Mouse (Mus musculus): Measurements from ENCODE around the gene Fhit. TPM values are rescaled to one million over a fixed set of nuclear protein-coding genes. Genes with fewer than 3 reads are reported as not detected.
"Not testable (repeated sequence)": the region's sequence is repeated elsewhere in the genome, so short reads cannot be mapped to it uniquely, and the experiment has no call there.

Gene Fhit
- polyA plus RNA-seq, 1 experiment = 7.3 TPM

DNA sequence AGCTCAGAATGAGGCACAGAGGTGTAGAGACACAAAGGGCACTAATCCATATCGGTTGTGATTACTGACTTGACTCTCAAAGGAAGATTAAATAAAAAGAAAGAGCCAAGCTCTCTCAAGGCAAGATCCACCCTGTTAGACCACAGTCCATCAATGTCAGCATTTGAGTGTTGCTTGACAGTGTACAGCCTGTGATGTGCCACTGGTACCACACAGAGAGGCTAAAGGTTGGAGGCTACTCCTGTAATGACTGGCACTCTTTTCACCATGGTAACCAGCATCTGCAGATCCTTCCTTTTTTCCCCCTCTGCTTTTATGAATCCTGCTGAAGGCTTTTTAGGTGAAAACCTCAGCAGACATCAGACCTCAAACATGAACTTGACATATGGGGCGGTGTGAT is 1138.5 kb downstream of the Fhit start:
- DNase-seq (ENCODE audit: extremely low spot score in 1 of 2, low spot score in 1 of 2) = no peak

DNA sequence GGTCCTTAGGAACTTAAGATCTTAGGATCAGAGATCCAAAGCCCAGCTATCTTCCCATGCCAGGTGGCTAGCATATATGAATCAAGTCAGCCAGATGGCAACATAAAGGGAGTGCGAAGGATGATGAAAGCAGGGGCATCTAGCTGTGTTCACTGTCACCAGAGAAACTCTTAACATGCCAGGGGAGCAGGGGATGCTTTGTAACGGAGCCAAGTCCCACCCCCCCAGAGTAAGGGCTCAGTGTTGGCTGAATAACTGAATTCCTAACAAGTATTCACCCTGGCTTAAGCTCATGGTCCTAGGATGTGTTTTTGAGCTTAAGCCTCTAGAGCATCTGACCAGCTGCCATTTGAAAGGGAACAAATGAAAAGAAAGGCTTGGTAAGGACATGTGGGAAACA is 1139.5 kb downstream of the Fhit start:
- no peak for DNase-seq (ENCODE audit: extremely low spot score in 1 of 2, low spot score in 1 of 2)

DNA sequence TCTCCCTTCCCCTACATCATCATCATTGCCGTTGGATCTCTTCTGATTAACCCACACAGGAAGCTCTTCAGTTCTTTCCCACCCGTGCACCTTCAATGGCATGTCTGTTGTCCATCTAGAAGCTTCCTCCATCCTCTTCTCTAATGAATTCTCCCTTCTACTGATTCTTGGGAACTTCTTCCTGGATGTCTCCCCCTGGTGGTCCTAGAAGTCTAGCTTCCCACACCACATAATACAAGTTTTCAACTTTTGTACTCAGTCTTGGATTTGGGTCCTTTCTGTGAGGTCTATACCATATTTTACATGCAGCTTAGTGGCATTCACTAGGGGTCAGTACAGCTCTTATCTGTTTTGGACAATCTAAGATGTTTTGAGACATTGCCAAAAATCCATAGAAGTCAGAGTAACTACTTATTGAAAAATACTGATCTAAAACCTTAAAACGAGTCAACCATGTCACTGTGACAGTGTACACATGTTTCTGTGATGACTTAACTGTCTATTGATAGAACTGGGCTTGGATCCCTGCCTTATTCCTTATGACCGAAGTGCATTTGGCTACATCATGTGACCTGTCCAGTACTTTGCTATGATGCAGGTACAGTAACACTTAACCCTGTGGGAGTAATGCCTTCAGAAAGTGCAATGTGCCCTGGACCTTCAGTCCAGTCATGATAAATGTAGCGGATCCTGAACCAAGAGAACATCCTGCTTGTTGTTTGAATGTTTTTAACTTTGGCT is 1141.3 kb downstream of the Fhit start:
- no peak for DNase-seq (ENCODE audit: extremely low spot score in 1 of 2, low spot score in 1 of 2)

DNA sequence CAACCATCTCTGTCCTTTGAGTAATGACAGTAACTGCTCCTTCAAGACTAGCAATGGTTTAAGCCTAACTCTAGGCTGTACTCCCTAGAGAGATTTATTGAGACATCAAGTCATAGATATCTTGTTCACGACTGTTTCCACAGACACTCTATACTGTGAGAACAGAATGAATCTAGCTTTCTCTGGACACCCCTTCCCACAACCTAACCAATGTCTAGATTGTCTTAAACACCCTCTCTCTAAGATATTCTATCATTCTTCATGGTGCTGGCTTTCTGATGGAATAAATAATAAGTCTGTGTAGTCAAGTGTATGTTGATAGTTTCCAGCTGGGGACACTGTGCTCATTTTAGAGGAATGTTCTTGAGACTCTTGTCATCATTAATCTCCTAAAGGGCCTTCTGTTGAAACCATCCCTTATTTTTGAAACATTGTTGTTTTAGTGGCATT is 1148.0 kb downstream of the Fhit start:
- no peak for DNase-seq (ENCODE audit: extremely low spot score in 1 of 2, low spot score in 1 of 2)

DNA sequence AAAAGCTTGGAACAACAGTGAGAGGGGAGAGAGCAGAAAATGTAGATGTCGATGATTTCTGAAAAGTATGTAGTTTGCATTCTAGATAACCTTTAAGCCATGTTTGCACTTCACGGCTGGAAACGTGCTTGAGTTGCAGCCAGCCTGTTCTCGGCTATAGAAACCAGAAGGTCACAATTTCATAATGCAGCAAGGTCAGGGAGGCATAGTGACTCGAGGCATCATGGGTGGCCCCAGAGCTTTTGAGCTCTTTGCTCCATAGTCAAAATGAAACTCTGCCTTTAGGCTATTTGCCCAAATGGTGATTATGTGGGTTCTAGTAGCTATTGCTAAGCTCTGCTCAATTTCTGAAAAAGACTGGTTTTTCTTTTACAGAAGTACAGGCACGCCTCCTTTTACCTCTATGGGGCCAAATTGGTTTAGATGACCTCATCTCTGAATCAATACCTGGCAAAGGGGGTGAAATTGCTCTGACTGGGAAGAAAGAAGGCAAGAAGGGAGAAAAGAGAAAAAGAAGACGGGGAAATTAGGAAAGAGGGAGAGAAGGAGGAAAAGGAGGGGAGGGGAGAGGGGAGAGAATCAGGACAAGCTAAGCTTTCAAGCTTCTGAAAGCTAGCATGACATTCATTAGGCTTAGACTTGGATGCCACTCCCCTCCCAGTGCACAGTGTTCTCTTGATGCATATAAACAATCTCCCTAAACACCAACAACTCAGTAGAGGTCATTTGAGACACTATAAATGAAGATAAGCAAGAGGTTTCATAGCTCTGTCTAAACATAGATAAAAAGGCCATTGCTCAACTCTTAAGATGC is 1148.6 kb downstream of the Fhit start:
- no peak for DNase-seq (ENCODE audit: extremely low spot score in 1 of 2, low spot score in 1 of 2)

DNA sequence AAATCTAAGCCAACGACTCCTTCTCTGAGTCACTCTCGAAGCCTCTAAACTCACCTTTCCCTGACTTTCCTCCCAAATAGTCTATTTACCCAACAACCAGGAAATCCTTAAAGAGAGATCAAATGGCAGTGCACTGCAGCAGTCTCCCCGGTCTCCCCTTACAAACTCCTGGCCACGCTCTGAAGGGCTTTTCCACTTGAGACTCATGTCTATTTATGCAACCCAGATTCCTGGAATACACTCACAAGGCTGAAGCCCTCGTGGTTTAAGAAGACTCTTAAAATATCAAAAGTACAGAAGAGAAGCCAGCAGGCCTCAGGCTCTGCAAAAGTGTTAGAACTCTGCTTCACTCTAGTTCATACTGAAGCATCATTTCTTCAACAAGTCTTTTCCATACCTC is 1155.6 kb downstream of the Fhit start:
- no peak for DNase-seq (ENCODE audit: extremely low spot score in 1 of 2, low spot score in 1 of 2)

DNA sequence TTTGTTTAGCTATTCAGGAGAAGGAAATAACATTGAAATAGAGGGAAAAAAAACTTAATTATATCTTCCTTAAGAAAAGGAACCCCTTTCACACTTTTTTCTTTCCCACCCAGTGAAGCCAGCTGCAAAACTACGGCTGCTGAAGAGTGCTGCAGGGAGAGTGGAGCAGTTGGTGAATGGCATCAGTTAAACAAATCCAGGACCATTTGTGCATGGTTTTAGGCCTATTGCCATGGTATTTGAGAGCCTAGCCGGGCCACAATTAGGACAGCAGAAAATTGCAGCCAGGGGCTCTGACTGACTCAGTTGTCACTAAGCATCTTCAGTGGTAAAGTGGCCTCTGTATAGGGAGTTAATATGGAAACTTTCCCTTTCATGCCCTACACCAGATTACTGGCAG is 1158.0 kb downstream of the Fhit start:
- no peak for DNase-seq (ENCODE audit: extremely low spot score in 1 of 2, low spot score in 1 of 2)

DNA sequence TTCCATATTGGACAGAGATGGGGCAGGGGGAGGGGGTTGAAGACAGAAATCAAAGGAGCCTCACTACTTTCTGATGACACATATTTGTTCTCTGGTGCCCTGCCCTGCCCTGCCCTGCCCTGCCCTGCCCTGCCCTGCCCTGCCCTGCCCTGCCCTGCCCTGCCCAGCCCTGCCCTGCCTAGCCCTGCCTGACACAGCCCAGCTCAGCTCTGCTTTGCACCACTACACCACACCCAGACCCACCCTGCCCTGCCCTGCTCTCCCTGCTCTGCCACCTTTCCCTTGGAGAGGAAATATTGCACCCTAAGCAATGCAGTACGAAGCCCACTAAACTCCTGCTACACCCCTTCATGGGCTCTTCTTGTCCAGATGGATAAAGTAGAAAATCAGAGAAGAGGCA is 1171.2 kb downstream of the Fhit start:
- no peak for DNase-seq (ENCODE audit: extremely low spot score in 1 of 2, low spot score in 1 of 2)

DNA sequence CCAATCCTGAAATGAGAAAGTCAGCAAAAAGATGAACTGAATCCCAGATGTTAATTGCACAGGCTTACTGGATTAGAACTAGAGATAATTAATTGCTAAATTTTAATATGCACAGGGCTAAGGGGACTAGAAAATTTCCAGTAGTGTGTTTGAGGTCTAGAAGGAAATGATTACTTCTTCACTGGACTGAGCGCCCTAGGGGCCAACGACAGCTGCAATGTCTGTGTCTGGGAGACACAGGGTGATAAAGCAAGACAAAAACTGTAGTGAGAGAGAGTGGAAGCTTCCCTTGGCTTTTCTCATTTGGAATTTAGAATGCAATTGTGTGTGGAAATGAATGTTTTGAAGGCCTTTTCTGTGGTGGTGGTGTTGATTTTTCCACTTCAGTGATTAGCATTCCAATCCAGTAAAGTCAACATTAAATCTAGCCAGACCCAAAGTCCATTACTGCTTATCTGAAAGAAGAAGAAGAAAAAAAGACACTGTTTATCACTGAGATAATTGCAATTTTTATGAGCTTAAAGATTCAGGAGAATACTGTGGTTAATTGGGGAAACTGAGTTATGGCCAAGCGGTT is 1184.8 kb downstream of the Fhit start:
- DNase-seq (ENCODE audit: extremely low spot score in 1 of 2, low spot score in 1 of 2) = no peak

DNA sequence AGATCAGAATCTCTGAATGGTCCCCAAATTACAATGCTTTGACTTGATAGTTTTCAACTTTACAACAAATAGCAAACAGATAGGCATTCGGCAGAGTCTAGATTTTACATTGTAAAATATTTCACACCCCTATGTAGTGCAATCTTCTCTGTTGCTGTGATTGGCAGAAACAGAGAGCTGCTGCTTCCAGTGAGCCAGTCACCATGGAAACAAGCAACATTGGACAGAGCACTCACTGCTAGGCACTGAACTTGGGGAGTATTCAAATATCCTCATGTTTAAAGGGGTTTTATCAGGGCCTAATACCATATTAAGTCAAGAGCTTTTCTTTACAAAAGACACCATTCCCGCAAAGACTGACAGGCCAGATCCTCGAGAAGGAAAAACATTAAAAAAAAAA is 1187.4 kb downstream of the Fhit start:
- peak in 1 of 2 experiments; percentile 17 for DNase-seq (ENCODE audit: extremely low spot score in 1 of 2, low spot score in 1 of 2)

DNA sequence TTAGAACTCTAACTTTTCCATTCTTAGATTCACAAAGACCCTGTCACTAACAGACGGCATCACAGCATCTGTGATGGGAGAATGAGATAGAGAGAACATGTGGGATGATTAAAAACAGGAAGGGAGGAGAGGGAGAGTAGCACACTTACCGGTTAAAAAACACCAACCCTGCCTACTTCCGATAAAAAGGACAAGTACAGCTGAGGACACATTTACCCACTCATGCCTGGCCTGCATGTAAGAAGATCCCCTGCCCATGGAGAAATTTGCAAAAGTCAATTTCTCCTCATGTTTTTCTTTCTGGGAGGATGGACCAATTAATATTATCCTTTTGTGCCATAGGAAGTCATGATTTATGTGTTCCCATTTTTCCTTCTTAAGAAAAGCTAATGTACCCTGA is 1198.0 kb downstream of the Fhit start:
- no peak for DNase-seq (ENCODE audit: extremely low spot score in 1 of 2, low spot score in 1 of 2)

DNA sequence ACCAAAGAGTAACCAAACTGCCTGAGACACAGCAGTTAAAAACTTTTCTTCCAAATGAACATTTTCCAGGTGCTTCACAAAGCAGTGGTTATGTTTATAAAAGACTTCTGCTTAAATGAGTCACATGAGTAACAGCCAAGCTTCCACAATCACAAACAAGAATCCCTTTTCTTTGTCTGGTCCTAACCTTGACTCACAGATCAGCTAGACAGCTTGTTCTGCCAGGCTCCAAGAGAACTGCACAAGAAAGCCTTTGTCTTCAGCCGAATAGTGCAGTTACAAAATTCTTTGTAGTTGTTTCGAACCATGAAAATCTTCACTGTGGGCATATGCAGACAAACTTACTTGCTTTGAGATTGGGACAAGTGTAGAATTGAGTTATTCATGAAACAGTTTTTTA is 1201.4 kb downstream of the Fhit start:
- DNase-seq (ENCODE audit: extremely low spot score in 1 of 2, low spot score in 1 of 2) = no peak

DNA sequence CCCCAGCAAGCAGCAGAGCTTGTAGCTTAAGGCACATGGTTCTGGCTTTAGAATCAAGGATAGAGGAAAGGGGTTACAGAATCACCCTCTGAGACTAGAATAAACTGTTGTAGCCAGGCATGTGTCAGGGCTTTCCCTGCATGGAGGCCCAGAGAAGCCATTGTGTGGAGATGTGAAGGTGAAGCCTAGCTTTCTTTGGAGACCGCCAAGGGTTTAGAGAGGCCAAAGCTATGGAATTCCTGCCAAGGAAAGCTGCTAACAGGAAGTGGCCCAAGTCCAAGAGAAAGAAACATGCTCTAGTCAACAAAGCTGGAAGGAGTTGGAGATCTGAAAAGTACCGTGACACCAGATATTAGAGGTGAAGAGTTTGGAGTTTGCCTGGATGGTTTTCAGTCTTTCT is 1262.3 kb downstream of the Fhit start:
- DNase-seq (ENCODE audit: extremely low spot score in 1 of 2, low spot score in 1 of 2) = no peak

DNA sequence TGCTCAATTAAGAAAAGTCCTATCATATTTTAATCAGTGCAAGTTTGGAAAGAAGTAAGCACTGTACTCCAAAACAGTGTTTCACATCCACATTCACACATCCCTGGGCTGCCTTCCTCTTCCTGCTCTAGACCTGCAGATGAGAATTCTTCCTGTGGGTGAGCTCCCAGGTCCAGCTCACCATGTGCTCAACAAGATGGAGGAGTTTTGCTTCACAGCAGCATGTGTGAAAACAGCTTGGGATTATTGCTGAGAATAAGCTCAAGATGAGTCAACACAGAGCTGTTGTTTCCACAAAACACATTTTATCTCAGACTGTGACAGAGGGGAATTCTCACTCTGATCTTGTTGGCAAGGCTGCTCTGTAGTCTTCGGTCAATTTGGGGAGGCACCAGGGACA is 1265.3 kb downstream of the Fhit start:
- peak; percentile 20 to 71 for DNase-seq (ENCODE audit: extremely low spot score in 1 of 2, low spot score in 1 of 2)

DNA sequence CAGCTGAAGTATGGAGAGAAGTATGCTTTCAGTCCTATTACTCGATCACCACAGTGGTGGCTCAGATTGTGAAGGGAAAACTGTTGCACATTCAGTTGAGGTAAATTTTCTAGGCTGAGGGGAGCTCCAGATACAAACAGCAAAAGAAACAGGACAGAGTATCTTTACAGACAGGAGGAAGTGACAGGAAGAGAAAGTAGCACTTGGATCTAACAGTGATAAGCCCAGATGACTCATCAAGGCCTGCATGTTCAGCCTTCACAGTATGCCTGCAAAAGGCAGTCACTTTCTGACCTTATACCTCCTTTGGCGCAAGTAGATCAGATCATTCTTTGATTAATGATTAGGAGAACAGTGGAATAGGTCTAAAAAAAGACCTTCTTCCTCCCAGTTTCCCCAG is 1309.8 kb downstream of the Fhit start:
- DNase-seq (ENCODE audit: extremely low spot score in 1 of 2, low spot score in 1 of 2) = no peak

DNA sequence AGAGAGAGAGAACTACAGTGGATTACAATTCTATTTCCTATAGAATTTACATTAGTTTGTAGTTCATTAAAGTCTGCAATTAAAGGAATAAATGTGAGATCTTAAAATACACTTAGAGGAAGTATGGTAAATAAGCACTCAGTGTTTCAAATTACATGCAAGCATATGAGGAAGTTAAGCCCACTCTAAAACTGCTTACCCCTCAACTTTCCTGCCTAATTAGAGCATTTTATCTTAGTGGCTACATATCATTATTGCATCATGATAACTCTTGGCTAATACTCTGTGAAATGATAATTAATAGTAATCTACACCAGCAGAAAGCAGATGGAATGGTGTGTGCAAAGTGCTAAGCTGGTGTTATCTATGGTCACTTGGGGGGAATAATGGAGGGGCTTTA is 1329.5 kb downstream of the Fhit start:
- no peak for DNase-seq (ENCODE audit: extremely low spot score in 1 of 2, low spot score in 1 of 2)

DNA sequence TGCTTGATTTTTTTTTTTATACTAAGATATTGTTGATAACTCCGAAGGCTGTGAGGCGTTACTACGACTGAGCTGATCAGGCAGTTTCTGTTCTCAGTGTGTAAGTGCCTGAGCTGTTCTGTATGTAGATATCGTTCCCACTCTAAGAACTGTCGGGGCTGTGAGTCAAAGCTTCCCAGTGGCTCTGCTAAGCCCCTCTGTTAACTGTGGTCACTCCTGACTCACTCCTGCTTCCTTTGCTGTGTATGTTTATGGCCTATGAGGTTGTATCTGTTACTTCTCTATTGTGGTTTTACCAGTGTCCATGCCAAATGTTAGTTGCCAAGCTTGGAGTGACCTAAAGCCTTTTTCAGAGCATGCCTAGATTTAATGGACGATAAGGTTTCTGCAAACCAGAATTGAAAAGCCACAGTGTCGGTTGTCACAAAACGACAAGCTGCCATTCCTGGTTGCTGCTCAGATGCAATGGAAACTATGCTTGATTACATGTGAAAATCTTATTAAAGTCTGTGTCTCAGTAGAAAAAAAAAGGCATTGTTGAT is 1333.1 kb downstream of the Fhit start:
- DNase-seq (ENCODE audit: extremely low spot score in 1 of 2, low spot score in 1 of 2) = not testable (repeated sequence)

DNA sequence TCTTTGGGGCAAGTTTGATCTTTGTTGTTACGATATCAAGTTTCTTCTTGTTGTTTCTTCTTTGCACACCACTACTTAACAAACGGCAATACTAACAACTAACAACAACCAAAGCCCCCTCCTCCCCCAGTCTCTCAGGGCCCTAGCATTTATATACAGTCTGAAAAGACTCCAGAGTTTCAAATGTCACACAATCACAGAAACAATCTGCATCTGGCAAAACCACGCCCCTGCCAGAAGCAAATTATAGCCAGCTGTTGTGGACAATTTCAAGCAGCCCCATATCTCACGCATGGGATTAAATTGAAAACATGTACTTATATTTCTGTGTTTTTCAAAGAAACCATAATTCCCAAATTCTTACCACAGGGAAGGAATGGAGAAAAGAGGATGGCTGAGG is 1345.9 kb downstream of the Fhit start:
- DNase-seq (ENCODE audit: extremely low spot score in 1 of 2, low spot score in 1 of 2) = no peak

DNA sequence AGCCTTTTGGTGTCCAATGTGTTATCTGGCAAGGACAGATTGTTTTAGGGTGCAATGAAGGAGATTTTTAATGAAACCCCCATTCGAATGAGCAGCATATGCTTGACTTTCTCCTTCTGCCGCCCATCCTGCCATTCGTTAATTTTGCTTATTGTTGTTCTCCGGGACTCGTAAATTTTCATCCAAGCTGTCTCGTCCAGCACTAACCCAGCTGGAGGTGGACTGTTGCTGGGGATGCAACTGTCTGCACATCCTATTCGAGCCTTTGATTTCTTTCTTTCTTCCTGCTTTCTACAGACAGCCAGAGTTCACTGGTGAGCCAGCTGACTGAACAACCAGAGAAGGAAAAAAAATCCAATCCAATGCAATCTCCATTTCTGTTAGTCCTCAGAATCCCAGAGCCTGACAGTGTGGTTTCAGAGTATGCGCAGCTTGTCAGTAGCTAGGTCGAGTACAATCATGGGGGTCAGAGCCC is 1350.0 kb downstream of the Fhit start:
- no peak for DNase-seq (ENCODE audit: extremely low spot score in 1 of 2, low spot score in 1 of 2)

DNA sequence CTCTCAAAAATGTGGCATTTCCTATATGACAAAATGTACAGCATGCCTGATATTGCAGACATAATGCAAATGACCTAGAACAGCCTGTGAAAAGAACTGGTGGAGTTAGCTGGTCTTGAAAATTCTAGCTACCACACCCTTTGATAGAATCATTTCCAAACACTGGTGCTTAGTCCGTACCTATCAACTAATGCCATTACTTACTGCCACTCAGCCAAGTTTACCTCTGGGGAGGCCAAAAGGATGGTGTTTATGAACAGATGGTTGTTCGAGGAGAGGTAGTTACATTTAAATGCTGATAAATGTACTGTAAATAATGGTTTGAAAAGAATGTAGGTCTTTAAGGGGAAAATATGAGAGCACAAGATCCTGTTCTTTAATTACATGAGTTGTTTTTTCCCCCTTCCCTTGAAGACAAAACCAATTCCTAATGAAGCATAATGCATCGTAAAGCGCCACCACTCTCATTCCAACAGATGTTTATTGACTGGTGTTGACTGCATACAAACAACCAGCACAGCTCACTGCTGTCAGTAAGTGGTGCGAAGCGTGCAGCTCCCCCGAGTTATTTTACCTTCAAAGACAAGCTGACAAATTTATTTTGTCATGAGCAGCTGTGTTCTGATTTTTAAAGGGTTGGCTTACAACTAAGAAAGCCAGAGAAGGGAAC is 1350.5 kb downstream of the Fhit start:
- no peak for DNase-seq (ENCODE audit: extremely low spot score in 1 of 2, low spot score in 1 of 2)

DNA sequence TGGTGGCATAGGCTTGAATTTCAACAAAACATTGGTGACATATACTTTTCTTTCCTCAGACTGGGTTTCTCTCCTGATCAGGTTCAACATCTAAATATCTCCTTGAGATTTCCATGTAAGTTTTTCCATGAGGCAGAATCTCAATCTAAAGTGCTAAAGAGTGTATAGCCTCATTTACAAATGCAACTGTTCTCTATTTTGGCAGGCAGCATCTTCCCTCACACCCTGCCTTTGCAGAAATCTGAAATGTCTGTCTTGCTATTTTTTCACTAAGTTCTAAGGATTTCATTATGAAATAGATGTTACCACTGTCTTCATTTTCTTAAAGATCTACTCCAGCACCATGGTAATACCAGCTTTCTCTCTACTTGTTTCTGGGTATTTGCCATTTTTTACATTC is 1368.4 kb downstream of the Fhit start:
- peak in 1 of 2 experiments; percentile 31 for DNase-seq (ENCODE audit: extremely low spot score in 1 of 2, low spot score in 1 of 2)

Measured in frontal cortex, adult 2 months (tissue).